Mouse (Mus musculus) midbrain, embryonic 13.5 days (tissue): ENCODE results near the gene Srm. TPM values are rescaled to one million over a fixed set of nuclear protein-coding genes. Genes with fewer than 3 reads are reported as not detected.

Experiments used
- ATAC-seq: fragments of 200-750 bp; cut with Nextera tagmentation; 2 replicates; pipeline ENCODE4 v1.8.0; 2017; ENCODE audit warnings: mild to moderate bottlenecking, moderate TSS enrichment, moderate library complexity
- H3K27ac ChIP-seq: fragments of 300-500 bp; sonication (generic); 2 replicates; pipeline ENCODE4 v1.5.1; 2015; ENCODE audit warnings: inconsistent platforms, mild to moderate bottlenecking, moderate library complexity
- H3K27me3 ChIP-seq: fragments of 300-500 bp; sonication (generic); 2 replicates; pipeline ENCODE4 v1.6.1; 2015; ENCODE audit warnings: mild to moderate bottlenecking, inconsistent platforms
- H3K36me3 ChIP-seq: fragments of 300-500 bp; sonication (generic); 2 replicates; pipeline ENCODE4 v1.6.1; 2015; ENCODE audit warnings: mild to moderate bottlenecking, inconsistent platforms
- H3K4me1 ChIP-seq: fragments of 300-500 bp; sonication (generic); replicated peaks from 2 replicates; pipeline ENCODE4 v1.6.1; 2015; ENCODE audit warnings: inconsistent platforms
- H3K4me2 ChIP-seq: fragments of 300-500 bp; sonication (generic); replicated peaks from 2 replicates; pipeline ENCODE4 v1.6.1; 2015; ENCODE audit warnings: moderate library complexity, mild to moderate bottlenecking, inconsistent platforms
- H3K4me3 ChIP-seq: fragments of 300-500 bp; sonication (generic); replicated peaks from 2 replicates; pipeline ENCODE4 v1.5.1; 2015; ENCODE audit warnings: mild to moderate bottlenecking, inconsistent platforms
- H3K9ac ChIP-seq: fragments of 300-500 bp; sonication (generic); replicated peaks from 2 replicates; pipeline ENCODE4 v1.6.1; 2015; ENCODE audit warnings: mild to moderate bottlenecking, inconsistent platforms
- H3K9me3 ChIP-seq: fragments of 300-500 bp; sonication (generic); 2 replicates; pipeline ENCODE4 v1.6.1; 2016; ENCODE audit warnings: mild to moderate bottlenecking, inconsistent platforms
- WGBS: fragments of 180-500 bp; shearing (Covaris S2); methylation state at CpG from one replicate; pipeline ENCODE4 v1.1.7; 2015; 5-methylcytosine and 5-hydroxymethylcytosine counted together
- polyA plus RNA-seq: library from polyadenylated mRNA; unstranded; fragments of >200 nt; fragmentation: Nextera tagmentation; extraction: Ambion mirVana; gene quantifications from 2 replicates; pipeline ENCODE4 v1.2.1, GENCODE M21; 2015

The Srm gene
- polyA plus RNA-seq, 1 experiment from 2014 or later: 128 TPM

DNA sequence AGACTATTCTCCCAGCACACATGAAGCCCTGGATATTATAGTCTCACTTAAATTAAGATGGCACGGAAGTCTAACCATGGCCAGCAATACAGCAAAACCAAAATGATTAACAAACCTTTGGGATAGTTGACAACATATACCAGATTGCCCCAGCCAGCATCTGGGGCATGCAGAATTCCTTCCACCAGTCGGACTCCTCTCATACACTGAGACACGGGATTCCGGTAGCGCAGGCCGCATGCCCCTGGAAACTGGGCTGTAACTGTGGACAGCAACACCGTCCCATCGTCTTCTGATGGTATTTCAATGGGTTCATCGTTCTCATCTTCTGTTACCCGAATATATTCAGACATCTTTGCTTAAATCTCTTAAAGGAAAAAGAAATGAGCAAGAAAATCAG lies 33.7 kb downstream of the Srm start:
- no peak overlapping the region for H3K9ac ChIP-seq
- no peak for ATAC-seq
- peak overlapping the region; percentile 98; the same call in 1 of the 2 replicates for H3K4me3 ChIP-seq
- peaks cover 32% of the 10 kb centered on the region for H3K4me1 ChIP-seq
- no peak overlapping the region for H3K27ac ChIP-seq
- H3K27me3 ChIP-seq: no peaks in the 10 kb centered on the region
- peak overlapping the region; percentile 85 for H3K4me2 ChIP-seq
- H3K9me3 ChIP-seq: no peaks in the 10 kb centered on the region
- 84% methylated on average over 10 of the region's 10 CpGs for WGBS
- H3K36me3 ChIP-seq: peaks cover 49% of the 10 kb centered on the region

DNA sequence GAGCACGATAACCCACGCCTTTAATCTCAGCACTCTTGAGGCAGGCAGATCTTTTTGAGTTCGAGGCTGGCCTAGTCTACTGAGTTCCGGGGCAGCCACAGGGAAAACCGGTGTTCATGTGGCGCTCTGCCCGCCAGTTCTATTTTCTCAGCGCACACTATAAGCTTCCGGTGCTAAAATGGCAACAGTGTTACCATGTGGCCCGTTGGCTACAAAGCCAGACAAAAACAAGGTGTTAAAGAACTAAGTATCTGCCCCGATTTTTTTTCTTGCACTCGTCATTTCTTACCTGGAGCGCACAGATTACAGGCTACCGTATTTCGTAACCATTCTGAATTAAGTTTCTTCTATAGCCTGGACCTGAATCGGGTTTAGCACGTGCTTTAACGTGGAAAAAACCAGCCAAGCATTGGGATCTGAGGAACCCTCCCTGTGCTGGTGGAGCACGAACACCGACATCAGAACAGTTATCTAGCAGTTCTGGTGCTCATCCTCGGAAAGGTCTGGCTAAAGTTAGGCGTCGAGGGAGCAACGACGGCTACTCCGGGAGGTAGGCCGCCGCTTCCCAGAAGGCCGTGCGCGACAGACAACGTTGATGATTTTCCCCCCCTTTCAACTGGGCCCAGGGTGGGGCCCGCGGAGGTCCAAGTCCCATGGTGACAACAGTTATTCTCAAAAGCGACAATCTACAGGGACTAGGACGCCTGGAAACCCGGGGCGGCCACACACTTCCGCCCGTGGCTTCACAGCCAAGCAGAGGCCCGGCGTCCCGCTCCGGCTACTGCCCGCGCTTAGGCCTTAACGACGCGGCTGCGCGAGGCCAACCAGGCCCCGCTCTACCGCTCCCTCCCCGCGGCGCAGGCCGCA lies 34.7 kb downstream of the Srm start:
- peaks cover 32% of the 10 kb centered on the region for H3K4me1 ChIP-seq
- no peak; the same call in 1 of the 2 replicates for ATAC-seq
- H3K27me3 ChIP-seq: no peaks in the 10 kb centered on the region
- H3K4me2 ChIP-seq: peak overlapping the region; percentile 85
- under 1% methylated on average over 56 of the region's 57 CpGs for WGBS
- peak overlapping the region; percentile 98 for H3K4me3 ChIP-seq
- H3K27ac ChIP-seq: peak overlapping the region; percentile 95
- H3K9me3 ChIP-seq: no peaks in the 10 kb centered on the region
- peaks cover 41% of the 10 kb centered on the region for H3K36me3 ChIP-seq
- H3K9ac ChIP-seq: peak overlapping the region; percentile 100

DNA sequence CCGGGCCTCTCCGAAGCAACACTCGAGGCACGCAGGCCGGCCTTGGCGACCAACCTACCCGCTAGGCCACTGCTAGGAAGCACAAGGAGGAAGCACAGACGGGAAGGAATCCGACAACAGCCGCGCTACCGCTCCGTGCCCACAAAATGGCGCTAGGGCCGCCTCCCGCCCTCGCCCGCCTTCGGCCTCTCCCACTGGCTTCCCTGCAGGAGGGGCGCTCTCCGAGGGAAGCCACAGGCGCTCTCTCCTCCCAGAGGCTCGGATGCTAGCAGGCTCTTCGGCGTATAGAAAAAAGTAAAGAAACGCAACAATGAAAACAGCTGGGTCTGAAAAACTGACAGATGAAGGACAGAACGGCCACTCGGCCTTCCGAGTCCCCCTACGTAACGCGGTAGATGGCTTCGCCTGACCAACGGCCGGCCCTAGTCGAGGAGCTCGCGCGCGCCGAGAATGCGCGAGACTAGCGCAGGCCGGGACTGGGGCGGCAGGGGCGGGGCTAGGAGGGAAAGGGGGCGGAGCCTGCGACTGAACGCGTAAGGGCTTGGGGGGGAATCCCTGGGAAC lies 35.4 kb downstream of the Srm start, which contains the start of gene Tardbp:
TSS of gene Tardbp (minus strand) at position 397 of the 563 bp plus-strand sequence.
- H3K9me3 ChIP-seq: no peaks in the 10 kb centered on the region
- peak within 1 kb of the TSS; percentile 95 for H3K27ac ChIP-seq
- peak; percentile 97 for ATAC-seq
- H3K9ac ChIP-seq: peak within 1 kb of the TSS; percentile 100
- H3K4me3 ChIP-seq: peak within 1 kb of the TSS; percentile 98
- H3K4me1 ChIP-seq: peaks cover 32% of the 10 kb centered on the region
- H3K36me3 ChIP-seq: peaks cover 34% of the 10 kb centered on the region
- H3K27me3 ChIP-seq: no peaks in the 10 kb centered on the region
- H3K4me2 ChIP-seq: peak within 1 kb of the TSS; percentile 85
- under 1% methylated on average over 50 of the region's 51 CpGs for WGBS

DNA sequence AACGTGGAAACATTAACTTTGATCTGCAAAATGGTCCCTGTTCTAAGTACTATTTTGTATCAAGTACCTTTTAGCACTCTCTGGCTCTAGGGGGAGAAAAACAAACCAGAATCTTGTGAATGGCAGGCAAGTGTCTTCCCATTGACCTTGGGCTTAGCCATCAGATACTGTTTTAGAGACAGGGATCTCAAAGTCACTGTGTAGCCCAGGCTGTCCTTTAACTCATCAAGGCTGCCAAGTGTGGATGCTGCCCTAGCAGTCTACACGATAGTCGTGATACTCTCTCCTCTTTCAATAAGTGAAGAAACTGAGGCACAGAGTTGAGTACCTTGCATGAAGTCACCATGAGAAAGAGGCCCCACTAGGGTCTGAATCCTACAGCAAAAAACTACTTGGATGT lies 35.9 kb downstream of the Srm start:
- no peak overlapping the region for H3K27ac ChIP-seq
- peak overlapping the region; percentile 98 for H3K4me3 ChIP-seq
- ATAC-seq: peak; percentile 43
- H3K4me1 ChIP-seq: peaks cover 32% of the 10 kb centered on the region
- H3K9me3 ChIP-seq: no peaks in the 10 kb centered on the region
- WGBS: 65% methylated on average over 3 of the region's 3 CpGs
- peaks cover 29% of the 10 kb centered on the region for H3K36me3 ChIP-seq
- peak overlapping the region; percentile 85 for H3K4me2 ChIP-seq
- peak overlapping the region; percentile 100 for H3K9ac ChIP-seq
- H3K27me3 ChIP-seq: no peaks in the 10 kb centered on the region

DNA sequence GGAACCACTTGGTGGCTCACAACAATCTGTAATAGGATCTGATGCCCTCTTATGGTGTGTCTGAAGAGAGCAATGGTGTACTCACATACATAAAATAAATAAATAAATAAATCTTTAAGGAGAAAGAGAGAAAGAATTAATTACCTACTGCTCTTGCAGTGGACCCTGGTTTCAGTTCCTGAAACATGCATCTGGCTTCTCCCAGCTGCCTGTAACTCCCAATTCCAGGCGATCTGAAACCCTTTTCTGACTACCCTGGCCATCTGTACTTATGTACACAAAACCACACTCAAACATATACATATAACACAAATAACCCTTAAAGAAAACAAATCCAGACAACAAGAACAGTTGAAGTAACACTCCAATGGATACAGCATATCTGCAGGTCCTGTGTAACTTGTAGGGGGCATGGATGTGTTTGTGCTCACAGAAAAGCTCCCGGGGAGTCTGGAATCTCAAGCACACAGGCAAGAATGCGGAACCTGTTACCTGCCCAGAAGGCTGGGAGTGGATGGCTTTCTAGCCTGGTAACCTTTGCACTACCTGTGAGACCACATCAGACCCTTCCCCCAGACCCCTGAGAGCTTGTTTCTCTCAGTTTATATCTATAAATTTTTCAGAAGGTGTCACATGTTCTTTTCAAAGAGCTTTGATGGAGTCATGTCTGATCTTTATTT lies 40.9 kb downstream of the Srm start:
- WGBS: 87% methylated on average over 3 of the region's 3 CpGs
- Histone ChIP-seq H3K4me1 (0 out of 2 replicates have a peak, but pooled peaks cover 2% of the 10 kb centered on the region), H3K9me3 (no peaks in the 10 kb centered on the region), H3K4me2 (no peak overlapping the region), H3K27ac (no peak overlapping the region), H3K27me3 (no peaks in the 10 kb centered on the region), H3K4me3 (no peak overlapping the region), H3K9ac (no peak overlapping the region), H3K36me3 (no peaks in the 10 kb centered on the region)
- no peak for ATAC-seq

DNA sequence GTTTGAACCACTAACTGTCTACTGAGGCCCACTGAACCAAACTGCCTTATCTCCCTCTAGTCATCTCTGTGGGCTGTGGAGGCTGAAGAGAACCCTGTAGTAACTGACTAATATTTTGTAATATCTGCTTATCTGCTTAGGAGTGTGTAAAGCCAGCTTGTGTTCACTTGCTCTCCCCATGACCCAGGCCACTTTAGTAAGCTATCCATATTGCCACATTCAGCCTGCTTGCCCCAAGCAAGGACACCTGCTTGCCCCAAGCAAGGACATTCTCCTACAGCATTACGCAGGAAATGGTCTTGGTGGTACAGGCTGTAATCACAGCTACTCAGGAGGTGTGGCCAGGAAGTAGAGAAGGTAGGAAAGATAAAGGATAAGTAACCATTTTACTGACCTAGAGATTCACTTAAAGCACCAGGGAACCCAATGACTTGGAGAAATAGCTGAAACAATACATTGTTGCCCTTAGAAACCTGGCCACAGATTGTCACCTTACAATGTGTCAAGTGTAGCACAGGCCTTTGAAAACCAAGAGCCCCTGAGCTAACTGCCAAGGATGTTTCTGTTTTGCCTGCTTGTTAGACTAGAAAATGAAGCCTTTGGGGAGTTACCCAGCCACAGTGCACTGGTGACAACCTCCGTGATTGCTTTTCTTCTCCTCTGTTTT lies 42.2 kb downstream of the Srm start:
- Histone ChIP-seq H3K4me3 (no peak overlapping the region), H3K36me3 (no peaks in the 10 kb centered on the region), H3K4me2 (no peak overlapping the region), H3K4me1 (no peaks in the 10 kb centered on the region), H3K27me3 (no peaks in the 10 kb centered on the region), H3K9ac (no peak overlapping the region), H3K9me3 (no peaks in the 10 kb centered on the region), H3K27ac (no peak overlapping the region)
- WGBS: 73% methylated on average over 2 of the region's 2 CpGs
- ATAC-seq: no peak

DNA sequence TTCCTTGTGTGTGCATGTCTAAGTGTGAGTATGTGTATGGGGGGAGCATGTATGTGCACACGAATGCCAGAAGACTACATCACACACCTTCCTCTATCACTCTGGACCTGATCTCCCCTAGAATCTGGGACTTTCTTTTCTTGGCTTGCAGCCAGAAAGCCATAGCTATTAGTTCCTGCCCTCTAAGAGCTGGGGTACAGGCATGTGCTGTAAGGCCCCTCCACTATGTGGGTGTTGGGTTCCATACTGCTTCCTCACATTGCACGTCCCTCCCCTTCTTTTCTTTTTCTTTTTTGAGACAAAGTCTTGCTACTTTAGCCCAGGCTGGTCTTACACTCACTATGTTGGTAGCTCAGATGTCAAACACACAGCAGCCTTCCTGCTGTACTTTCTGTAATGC lies 44.0 kb downstream of the Srm start:
- Histone ChIP-seq H3K27ac (no peak overlapping the region), H3K4me1 (no peaks in the 10 kb centered on the region), H3K4me2 (no peak overlapping the region), H3K36me3 (no peaks in the 10 kb centered on the region), H3K27me3 (no peaks in the 10 kb centered on the region), H3K4me3 (no peak overlapping the region), H3K9ac (no peak overlapping the region), H3K9me3 (no peaks in the 10 kb centered on the region)
- no peak for ATAC-seq
- WGBS: 92% methylated on average over 2 of the region's 2 CpGs

DNA sequence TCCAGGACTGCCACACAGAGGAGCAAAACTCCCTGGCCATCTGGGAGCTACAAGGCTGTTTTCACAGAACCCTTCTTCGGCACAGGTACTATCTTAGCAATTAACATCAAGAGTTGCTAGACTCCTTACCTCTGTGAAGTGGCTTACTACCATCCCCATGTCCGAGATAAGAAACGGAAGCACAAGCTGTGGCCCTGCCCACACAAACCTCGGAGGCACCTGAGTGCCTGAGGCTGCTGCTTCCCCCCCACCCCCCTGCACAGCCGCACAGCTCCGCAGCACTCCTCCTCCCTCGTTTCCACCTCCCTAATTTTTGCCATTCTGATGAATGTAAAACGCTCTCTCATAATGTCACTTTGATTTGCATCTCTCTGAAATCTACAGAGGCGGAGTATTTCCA lies 47.0 kb downstream of the Srm start:
- 72% methylated on average over 9 of the region's 9 CpGs for WGBS
- no peak for ATAC-seq
- H3K27me3 ChIP-seq: no peaks in the 10 kb centered on the region
- H3K4me3 ChIP-seq: no peak overlapping the region
- H3K4me1 ChIP-seq: no peaks in the 10 kb centered on the region
- no peak overlapping the region for H3K9ac ChIP-seq
- H3K4me2 ChIP-seq: no peak overlapping the region
- H3K9me3 ChIP-seq: no peaks in the 10 kb centered on the region
- H3K27ac ChIP-seq: no peak overlapping the region
- no peaks in the 10 kb centered on the region for H3K36me3 ChIP-seq

DNA sequence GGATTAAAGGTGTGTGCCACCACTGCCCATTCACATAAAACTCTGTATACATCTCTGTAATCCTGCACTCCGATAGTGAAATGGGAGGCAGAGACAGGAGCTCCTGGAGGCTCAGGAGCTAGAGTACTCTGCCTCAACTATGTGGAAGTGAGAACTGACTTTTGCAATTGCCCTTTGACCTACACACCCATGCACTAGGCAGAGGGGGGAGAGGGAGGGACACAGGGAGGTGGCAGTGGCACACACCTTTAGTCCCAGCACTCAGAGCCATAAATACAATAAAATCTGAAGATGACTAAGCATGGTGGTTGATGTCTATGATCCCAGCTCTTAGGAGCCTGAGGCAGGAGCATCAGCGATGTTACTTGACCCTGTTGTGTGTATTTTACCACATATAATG lies 48.2 kb downstream of the Srm start:
- H3K4me2 ChIP-seq: no peak overlapping the region
- no peaks in the 10 kb centered on the region for H3K27me3 ChIP-seq
- H3K27ac ChIP-seq: no peak overlapping the region
- no peak overlapping the region for H3K9ac ChIP-seq
- H3K9me3 ChIP-seq: no peaks in the 10 kb centered on the region
- H3K4me1 ChIP-seq: no peaks in the 10 kb centered on the region
- WGBS: 88% methylated on average over 2 of the region's 2 CpGs
- H3K36me3 ChIP-seq: no peaks in the 10 kb centered on the region
- ATAC-seq: no peak
- H3K4me3 ChIP-seq: no peak overlapping the region

DNA sequence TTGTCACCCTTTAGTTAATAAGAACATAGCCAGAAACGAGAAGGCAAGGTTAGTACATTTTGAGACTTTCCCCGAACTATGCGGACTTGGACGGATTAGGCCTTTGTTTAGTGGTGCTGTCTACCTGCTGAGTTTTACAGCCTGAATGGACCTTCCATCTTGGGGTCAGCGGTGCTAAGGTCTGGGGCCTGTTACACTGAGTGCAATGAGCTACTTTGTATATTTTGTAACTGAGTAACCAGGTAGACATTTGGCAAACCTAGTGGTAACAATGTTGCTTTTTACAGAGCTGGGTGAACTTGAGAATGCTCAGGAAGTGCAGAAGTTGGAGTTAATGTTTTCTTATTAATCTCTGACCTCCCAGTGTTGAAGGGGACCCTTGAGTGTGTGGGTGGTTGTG lies 49.8 kb downstream of the Srm start:
- 75% methylated on average over 5 of the region's 5 CpGs for WGBS
- Histone ChIP-seq H3K9ac (no peak overlapping the region), H3K4me3 (no peak overlapping the region), H3K4me2 (no peak overlapping the region), H3K4me1 (no peaks in the 10 kb centered on the region), H3K9me3 (no peaks in the 10 kb centered on the region), H3K27me3 (no peaks in the 10 kb centered on the region), H3K27ac (no peak overlapping the region), H3K36me3 (no peaks in the 10 kb centered on the region)
- no peak for ATAC-seq

DNA sequence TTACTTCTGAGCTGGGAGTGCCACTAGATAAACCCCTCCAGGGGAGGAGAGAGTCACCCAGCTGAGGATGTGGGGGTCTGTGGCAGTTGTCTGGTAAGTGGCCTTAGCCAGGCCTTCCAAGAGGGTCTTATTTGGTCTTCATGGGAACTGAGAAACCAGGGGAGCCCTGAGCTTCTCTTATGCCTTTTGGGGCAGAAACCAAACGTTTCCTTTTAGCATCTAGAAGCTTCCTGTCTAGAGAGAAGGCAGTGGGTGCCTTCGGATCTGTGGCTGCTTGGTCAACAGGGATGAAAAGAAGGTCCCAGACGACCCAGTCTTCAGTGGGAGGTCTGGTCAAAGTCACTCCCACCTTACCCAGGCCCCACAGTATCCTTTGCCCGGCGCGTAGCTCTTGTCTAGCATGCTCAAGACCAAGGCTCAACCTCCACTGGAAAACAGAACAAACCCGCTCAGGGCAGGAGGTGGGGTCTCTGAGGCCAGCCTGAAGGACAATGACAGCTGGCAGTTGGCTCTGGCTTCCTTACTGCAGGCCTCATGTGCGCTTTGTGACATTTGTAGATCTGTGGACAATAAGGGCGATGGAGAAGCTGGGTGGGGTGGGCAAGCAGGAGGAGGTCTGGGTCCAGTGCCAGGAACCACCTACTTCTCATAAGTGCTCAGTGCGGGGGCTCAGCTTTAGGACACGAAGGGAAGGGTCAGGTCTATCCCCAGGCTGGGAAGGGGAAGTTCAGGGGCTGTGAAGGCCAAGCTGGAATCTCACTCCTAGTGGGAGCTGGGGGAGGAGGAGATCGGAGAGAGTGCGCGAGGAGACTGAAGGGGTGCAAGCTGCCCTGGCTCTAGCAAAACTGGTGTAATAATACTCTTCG lies 52.2 kb downstream of the Srm start, which contains the start of gene Gm572:
TSS of gene Gm572 (plus strand) at position 27 of the 866 bp plus-strand sequence.
- ATAC-seq: no peak
- 72% methylated on average over 15 of the region's 15 CpGs for WGBS

More for the DNA sequence above, 52.2 kb downstream of the Srm start, which contains the start of gene Gm572:
- no peak within 1 kb of the TSS for H3K4me3 ChIP-seq
- H3K4me1 ChIP-seq: no peaks in the 10 kb centered on the region
- H3K36me3 ChIP-seq: no peaks in the 10 kb centered on the region
- no peak within 1 kb of the TSS; the same call in 1 of the 2 replicates for H3K4me2 ChIP-seq
- no peaks in the 10 kb centered on the region for H3K9me3 ChIP-seq
- no peak within 1 kb of the TSS for H3K9ac ChIP-seq
- no peak within 1 kb of the TSS for H3K27ac ChIP-seq
- H3K27me3 ChIP-seq: no peaks in the 10 kb centered on the region
